Mouse (Mus musculus) brain, embryonic 14.5 days (tissue): ENCODE data around the gene Ccdc88c. TPM values are rescaled to one million over a fixed set of nuclear protein-coding genes. Genes with fewer than 3 reads are reported as not detected.

Experiments used
- DNase-seq: peaks from one replicate; pipeline ENCODE4 v3.0.0-alpha.2; 2011; ENCODE audit warnings: low read depth
- CTCF ChIP-seq: fragments of 200-500 bp; IDR thresholded peaks from 2 replicates; pipeline ENCODE4 v1.5.1; 2012; ENCODE audit warnings: inconsistent platforms, mild to moderate bottlenecking, moderate library complexity, borderline replicate concordance; ENCODE audit not compliant: insufficient read depth, insufficient read length; ENCODE audit errors: extremely low read depth
- POLR2A ChIP-seq: fragments of 200-500 bp; IDR thresholded peaks from 2 replicates; pipeline ENCODE4 v1.6.1; 2012; ENCODE audit warnings: mild to moderate bottlenecking, inconsistent platforms, borderline replicate concordance; ENCODE audit not compliant: poor library complexity, insufficient read depth, insufficient read length, severe bottlenecking; ENCODE audit errors: extremely low read depth
- polyA plus RNA-seq: library from polyadenylated mRNA; depleted of rRNA; stranded (reverse); fragments of >200 nt; gene quantifications from 2 replicates; pipeline ENCODE4 v1.2.3, GENCODE M21; 2012

Ccdc88c gene
- polyA plus RNA-seq, 1 experiment: 31.6 TPM

DNA sequence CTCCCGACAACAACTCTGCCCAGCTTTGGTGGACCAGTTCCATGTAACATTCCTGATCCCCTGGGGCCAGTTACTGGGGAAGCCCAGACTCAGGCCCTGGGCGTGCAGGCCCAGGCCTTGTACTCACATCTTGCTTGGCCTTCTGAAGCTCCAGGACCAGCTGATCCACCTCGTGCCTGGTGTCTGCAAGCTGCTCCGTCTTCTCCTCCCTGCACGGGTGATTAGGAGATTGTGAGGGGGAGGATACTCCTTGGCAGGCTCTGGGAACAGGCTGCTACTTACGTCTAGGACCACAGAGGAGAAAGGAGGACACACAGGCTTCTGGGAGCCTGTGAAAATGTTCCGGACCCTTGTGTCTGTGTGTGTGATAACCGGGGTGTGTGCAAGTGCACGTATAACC lies 62.6 kb downstream of the Ccdc88c start:
- no peak for DNase-seq
- TF ChIP-seq POLR2A (no peak), CTCF (no peak)

DNA sequence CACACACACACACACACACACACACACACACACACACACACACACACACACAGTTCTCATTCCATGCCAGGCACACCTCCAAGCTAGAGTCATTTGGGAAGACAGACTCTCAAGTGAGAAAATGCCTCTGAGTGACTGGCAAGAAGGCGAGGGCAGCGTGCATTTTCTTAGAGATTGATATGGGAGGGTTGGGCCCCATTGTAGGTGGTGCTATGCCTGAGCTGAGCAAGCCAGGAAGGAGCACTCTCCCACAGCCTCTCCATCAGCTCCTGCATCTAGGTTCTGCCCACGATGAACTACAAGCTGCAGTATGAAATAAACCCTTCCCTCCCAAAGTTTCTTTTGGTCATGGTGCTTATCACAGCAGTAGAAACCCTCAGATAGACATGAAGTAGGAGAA lies 63.6 kb downstream of the Ccdc88c start:
- no peak for DNase-seq
- no peak for TF ChIP-seq POLR2A
- no peak for TF ChIP-seq CTCF

DNA sequence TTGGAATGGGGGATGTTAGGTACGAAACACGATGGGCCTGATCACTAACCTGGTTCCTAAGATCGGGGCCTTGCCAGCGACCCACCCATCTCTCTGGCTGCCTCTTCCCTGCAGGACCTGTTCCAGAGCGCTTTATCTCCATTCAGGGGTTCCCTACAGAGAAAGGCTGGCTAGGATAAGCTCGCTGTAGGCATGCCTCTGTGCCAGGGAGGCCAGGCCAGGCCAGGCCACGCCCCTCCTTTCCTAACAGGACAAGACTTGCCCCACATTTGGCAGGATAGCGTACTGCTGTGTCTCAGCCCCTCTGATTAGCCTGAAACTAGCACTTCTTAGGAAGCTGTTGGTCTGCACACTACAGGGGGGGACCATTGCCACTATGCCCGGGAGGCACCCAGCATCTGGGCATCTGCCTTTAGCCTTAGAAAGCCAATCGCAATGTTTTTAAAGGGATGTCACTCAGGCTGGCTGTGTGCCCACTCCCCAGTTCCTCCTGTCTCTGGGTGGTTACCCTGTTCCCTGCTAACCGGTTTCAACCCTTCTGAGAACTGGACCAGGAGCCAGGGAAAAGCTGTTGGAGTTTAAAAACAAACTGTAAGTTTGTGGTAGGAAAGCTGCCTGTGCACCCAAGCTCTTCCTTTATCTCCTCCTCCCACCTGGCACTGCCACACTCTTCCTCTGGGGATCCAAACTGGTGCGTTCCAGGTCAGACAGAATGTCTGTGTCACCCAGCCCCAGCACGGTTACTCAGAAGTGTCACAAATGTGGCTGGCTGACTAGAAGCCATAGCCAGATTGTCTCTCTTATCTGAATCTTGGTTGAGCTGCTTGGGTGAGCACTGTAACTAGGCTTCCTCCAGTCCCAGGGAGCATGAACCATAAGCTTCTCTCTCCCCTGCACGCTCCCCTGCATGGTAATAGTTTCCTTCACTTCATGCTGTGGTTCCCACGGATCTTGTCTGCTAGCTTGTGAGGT lies 69.9 kb downstream of the Ccdc88c start:
- TF ChIP-seq POLR2A (no peak), CTCF (no peak)
- DNase-seq: peak; percentile 68

DNA sequence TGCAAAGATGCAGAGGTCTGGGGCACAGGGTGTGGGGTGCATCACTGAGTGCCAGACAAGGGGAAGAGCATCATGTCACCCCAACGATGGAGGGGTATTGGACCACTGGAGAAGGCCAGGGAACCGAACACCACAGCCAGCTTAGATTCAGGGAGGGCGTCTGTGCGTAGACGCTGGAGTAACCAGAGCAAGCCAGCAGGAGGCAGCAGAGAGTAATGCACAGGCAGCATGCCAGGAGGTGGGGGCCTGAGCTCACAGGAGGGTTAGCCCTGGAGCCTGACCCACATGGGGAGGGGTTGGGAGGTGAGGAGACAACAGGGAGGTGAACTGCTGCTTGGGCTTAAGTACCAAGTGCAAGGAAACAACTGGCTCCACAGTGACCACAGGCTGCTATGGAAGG lies 70.8 kb downstream of the Ccdc88c start:
- DNase-seq: peak; percentile 73
- TF ChIP-seq CTCF (peak; percentile 97), POLR2A (no peak)

DNA sequence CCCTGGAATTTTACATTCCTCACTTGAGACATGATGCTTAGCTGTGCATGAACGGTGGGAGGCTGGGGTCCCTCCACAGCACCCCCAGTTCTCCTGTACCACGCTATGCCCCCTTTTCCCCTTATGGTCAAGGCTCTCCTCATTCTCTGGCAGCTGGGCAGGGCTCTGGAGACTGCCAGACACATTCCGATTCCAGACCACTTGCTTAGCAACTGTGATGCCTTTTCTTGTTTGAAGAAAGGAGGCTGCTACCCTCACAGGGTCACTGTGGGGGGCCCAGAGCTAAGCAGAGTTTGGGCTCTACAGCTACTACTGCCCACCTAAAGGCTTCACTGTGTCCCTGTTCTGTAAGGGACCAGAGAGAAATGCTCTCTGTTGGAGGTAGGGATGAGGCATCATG lies 71.6 kb downstream of the Ccdc88c start:
- TF ChIP-seq CTCF: no peak
- TF ChIP-seq POLR2A: no peak
- DNase-seq: peak; percentile 64

DNA sequence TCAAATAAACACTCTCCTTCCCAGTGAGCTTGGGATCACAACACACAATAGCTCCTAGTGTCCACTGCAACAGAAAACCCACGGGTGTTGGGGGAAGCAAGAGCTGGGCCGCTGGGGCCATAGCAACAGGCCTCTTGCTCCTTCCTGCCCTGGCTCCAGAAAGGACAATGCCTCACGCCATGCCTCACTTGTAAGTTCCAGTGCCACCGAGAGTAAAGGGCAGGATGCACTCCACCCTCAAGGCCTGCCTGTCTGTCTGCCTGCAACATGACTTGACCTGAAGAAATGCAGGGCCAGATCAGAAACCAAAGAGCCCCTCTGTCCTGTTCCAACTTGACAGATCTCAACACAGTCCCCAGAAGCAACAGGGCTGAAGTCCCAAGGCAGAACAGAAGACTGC lies 72.0 kb downstream of the Ccdc88c start:
- no peak for DNase-seq
- TF ChIP-seq POLR2A: no peak
- TF ChIP-seq CTCF: no peak

DNA sequence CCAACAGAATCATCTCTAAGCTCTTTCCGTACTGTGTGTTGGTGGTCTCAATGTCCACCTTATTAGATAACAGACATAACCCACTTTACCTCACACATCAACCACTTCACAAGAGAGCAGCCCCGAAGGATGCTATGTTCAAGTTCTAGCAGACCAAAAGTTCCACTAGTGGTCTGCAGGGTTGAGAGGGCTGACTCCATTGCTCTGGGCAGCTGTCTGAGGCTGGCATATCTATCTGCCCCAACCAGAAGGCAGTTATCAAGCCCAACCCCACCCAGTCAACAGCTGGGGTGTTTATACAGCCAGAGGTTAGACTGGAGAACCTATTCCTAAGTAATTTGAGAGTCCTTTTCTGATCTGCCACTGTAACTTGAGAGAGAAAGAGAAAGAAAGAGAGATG lies 72.8 kb downstream of the Ccdc88c start:
- TF ChIP-seq CTCF: no peak
- TF ChIP-seq POLR2A: no peak
- no peak for DNase-seq

DNA sequence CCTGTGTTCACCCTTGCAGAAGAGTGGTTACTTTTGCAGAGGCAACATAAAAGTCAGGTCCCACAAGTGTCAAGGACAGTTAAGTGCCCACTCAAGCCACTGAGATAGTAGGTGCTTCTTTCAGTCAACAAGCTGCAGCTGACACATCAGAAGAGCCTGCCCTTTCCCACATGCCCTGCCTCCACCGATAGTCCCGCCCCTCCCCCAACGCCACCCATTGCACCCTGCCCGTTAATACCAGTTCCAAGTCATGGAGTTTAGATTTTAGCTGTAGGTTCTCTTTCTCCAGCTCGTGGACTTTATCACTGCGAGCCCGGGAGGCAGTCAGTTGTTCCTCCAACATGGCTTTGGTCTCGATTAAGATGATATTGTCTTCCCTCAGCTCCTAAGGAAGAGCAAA lies 74.9 kb downstream of the Ccdc88c start:
- no peak for DNase-seq
- TF ChIP-seq POLR2A (no peak), CTCF (no peak)

DNA sequence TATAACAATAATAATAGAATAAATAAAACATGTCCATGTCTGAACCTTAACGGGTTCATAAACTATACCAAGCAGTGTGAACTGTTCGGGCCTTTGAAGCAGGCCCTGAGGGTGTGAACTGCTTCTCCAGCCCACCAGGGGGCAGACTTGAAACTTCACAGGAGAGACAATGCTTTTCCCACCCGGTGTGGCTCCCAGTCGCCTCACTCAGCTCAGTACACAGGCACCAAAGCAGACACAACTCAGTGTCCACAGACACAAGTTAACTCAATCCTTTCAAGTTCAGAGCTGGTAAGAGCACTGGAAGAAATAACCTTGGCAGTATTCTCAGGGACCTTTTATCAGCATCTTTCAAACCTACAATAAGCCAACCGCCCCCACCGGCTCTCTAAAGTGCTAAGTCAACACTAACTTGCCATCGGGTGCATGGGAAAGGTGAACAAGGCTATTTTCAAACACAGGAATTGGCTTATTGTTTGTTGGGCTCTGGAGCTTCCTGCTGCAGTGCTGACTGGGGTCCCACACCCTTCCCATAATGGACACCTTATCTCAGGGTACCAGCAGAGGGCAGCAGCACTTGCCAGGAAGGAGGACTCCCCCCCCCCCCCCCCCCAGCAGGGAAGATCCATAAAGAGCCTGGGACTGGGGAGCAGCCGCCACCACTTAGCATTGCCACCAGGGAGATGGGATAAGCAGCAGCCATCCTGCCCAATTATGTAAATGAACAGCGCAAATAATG lies 76.5 kb downstream of the Ccdc88c start:
- peak; percentile 90 for DNase-seq
- TF ChIP-seq POLR2A: no peak
- peak; percentile 89 for TF ChIP-seq CTCF

DNA sequence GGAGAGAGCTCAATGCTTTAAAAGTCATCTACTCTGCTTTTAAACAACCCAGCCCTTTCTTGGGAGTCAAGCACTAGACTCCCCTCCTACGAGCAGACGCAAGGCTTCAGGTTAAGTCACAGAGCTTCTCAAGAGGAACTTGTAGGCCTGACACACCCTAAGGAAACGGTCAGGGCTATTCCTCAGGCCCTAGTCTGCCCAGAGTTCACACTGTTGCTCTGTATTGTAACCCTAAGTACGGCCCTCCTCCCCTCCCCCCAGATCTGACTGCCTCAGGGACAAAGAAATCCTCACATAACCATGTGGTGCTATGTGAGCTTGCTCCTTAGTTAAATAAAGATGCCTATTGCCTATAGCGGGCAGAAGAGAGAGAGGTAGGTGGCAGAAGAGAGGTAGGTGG lies 79.7 kb downstream of the Ccdc88c start:
- DNase-seq: no peak
- no peak for TF ChIP-seq CTCF
- no peak for TF ChIP-seq POLR2A

DNA sequence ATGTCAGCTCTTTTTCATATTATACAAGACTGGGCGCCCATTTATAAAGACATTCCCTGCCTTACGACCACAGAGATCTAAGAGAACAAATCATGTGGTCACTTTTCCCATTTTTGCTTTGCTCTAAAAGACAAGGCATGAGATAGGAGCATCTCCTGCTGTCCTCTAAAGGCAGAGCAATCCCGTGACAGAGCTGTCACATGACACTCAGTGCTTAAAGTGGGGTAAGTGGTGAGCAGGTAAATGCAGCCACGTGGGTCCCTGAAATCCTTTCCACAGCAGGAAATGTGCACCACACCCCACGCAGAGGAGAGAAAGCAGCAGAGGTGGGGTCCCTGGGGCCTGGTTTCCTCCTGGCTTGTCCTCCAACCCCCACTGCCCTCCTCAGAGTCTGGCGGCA lies 80.8 kb downstream of the Ccdc88c start:
- TF ChIP-seq CTCF (no peak), POLR2A (no peak)
- no peak for DNase-seq

DNA sequence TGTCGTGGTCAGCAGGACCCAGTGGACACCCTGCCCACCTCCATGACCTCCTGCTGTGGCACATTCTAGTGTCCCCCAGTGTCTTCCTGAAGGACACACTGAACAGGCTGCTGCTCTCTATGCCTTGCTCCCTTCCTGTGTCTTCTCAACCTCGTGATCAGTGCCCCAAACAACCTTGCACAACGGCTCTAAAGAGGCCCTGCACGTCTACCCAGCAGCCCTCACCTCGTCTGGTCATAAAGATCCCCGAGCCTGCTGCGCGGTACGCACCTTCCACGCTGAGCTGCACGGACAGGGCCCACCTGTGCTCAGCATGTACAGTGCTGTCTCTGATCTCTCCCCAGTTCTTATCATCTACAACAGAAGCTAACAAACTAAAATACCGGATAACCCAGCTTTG lies 82.9 kb downstream of the Ccdc88c start:
- DNase-seq: no peak
- no peak for TF ChIP-seq POLR2A
- TF ChIP-seq CTCF: no peak

DNA sequence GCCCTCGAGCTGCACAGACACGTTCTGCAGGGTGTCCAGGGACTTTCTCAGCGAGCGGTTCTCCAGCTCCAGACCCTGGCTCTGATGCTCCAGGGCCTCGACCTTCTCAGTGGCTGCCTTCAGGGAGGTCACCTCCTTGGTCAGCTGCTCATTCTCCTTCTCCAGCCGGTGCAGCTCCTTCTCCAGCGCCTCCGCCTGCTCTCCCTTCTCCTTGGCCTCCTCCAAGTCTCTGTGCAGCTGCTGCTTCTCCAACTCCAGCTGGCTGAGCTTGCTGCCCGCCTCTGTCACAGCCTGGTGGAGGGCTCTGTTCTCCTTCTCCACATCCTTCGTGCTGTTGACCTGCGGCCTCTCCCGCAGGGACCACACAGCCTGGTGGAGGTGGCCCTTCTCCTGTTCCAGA lies 83.4 kb downstream of the Ccdc88c start:
- TF ChIP-seq POLR2A: no peak
- no peak for TF ChIP-seq CTCF
- DNase-seq: no peak
